Mouse (Mus musculus): Measurements from ENCODE around the gene Ppp1r8.
"Not testable (repeated sequence)": the region's sequence is repeated elsewhere in the genome, so short reads cannot be mapped to it uniquely, and the experiment has no call there.

The Ppp1r8 gene

DNA sequence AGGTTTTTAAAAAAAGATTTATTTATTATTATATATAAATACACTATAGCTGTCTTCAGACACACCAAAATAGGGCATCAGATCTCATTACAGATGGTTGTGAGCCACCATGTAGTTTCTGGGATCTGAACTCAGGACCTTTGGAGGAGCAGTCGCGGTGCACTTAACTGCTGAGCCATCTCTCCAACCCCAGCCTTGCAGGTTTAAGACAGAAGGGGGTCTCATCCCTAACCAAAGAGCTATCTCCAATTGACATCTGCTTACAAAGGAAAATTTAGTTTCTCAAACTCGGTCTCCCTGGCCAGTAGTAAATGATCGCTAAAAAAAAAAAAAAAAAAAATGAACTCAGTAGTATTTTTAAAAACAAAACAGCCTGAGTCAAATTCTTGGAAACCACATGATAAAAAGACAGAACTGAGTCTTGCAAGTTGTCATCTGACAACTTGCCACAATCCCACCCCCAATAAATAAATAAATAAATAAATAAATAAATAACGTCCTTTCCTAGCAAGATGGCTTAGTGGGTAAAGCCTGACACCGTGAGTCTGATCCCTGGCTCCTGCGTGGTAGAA lies 36.3 kb downstream of the Ppp1r8 start:
- in situ Hi-C loops (cut with MboI, MseI) = no loop called here

DNA sequence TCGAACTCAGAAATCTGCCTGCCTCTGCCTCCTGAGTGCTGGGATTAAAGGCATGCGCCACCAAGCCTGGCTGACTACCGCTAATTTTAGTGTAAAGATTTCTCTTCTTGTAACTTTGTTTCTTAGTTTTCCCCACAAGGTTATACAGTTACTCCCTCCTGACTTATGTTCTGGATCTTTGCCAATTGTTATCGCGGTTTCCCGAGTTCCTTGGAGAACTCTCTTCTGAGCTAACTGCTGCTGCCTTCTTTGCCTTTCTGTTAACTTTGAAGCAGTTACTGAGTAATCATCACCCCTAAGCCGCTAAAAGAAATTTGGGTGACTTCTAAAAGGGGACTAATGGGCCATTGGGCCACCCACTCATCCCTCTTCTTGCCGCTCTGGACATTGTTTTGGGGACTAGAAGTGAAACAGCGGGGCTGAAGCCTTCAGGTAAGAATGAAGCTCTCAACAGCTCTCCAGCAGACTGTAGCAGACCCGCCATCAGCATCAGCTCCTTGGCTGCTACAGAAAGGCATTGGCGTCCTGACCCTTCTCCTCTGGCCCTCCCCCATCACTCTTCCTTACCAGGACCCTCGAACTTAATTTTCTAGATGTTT lies 37.3 kb downstream of the Ppp1r8 start:
- in situ Hi-C loops (cut with MboI, MseI) = no loop called here

GRCm38 (mm10) chr4:132805146-132805545 lies 37.8 kb downstream of the Ppp1r8 start:
- in situ Hi-C loops (cut with MboI, MseI) = no loop called here

DNA sequence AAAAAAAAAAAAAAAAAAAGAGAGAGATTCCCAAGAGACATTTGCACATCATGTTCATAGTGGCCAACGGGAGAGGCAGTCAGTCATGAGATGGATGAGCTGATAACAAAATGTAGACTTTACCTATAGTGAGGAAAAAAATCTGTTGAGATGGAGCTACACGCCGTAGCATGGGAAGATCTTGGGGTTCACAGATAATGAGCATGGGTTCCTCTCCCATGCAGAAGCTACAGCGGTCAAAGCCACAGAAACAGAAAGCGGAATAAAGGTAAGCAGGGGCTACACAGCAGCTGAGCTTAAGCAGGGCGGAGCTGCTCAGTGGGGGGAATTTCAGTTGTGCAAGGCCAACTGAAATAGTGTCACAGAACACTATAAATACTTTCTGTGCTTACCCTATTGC lies 38.6 kb downstream of the Ppp1r8 start:
- in situ Hi-C loops (cut with MboI, MseI) = no loop called here

DNA sequence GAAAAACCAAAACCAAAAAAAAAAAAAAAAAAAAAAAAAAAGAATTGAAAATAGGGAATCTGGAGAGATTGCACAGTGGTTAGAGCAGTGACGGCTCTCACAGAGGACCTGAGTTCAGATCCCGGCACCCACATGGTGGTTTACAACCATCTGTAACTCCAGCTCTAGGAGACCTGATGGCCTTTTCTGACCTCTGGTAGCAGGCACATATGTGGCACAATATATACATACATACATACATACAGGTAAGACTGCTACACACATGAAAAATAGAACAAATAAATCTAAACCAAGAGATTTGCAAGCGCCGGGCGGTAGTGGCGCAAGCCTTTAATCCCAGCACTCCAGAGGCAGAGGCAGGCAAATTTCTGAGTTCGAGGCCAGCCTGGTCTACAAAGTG lies 39.1 kb downstream of the Ppp1r8 start:
- in situ Hi-C loops (cut with MboI, MseI) = no loop called here

DNA sequence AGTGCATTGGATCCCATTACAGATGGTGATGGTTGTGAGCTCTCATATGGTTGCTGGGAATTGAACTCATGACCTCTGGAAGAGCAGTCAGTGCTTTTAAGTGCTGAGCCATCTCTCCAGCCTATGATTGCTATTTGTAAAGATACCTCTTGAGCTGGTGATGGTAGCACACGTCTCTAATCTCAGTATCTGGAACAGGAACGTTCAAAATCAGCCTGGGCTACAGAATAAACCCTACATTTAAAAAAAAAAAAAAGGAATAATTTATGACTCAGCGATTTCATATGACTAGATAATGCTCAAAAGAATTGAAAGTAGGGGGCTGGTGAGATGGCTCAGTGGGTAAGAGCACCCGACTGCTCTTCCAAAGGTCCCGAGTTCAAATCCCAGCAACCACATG lies 39.8 kb downstream of the Ppp1r8 start:
- in situ Hi-C loops (cut with MboI, MseI) = no loop called here

GRCm38 (mm10) chr4:132802171-132802637 lies 40.8 kb downstream of the Ppp1r8 start:
- in situ Hi-C loops (cut with MboI, MseI) = no loop called here

- in situ Hi-C loops (cut with MboI, MseI) = no loop called here
These were observed 41.5 kb downstream of the Ppp1r8 start for GRCm38 (mm10) chr4:132801176-132802077.

GRCm38 (mm10) chr4:132799845-132800244 lies 43.1 kb downstream of the Ppp1r8 start:
- in situ Hi-C loops (cut with MboI, MseI) = no loop called here

DNA sequence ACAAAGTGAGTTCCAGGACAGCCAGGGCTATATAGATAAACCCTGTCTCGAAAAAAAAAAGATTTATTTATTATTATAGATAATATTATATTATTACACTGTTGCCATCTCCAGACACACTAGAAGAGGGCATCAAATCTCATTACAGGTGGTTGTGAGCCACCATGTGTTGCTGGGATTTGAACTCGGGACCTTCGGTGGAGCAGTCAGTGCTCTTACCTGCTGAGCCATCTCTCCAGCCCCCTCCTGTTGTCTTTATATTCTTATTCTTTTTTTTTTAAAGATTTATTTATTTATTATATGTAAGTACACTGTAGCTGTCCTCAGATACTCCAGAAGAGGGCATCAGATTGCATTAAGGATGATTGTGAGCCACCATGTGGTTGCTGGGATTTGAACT lies 44.3 kb downstream of the Ppp1r8 start:
- in situ Hi-C loops (cut with MboI, MseI) = not testable (repeated sequence)

GRCm38 (mm10) chr4:132798028-132798427 lies 44.9 kb downstream of the Ppp1r8 start:
- in situ Hi-C loops (cut with MboI, MseI) = no loop called here

DNA sequence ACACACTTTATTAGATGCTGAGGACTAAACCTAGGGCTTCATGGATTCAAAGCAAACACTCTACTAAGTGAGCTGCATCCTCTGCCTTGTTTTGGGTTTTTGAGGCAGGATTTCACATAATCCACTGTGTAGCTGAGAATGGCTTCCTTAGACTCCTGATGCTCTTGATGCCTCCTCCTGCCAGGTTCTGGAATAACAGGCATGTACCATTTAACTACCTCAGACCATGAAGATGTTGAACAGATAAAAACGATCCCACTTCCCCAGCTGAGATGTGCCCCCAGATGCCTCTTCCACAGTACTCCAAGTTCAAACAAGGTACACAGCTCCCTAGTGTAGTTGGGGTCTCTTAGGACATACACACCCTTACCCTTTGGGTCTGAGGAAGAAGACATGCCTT lies 45.5 kb downstream of the Ppp1r8 start:
- in situ Hi-C loops (cut with MboI, MseI) = no loop called here

DNA sequence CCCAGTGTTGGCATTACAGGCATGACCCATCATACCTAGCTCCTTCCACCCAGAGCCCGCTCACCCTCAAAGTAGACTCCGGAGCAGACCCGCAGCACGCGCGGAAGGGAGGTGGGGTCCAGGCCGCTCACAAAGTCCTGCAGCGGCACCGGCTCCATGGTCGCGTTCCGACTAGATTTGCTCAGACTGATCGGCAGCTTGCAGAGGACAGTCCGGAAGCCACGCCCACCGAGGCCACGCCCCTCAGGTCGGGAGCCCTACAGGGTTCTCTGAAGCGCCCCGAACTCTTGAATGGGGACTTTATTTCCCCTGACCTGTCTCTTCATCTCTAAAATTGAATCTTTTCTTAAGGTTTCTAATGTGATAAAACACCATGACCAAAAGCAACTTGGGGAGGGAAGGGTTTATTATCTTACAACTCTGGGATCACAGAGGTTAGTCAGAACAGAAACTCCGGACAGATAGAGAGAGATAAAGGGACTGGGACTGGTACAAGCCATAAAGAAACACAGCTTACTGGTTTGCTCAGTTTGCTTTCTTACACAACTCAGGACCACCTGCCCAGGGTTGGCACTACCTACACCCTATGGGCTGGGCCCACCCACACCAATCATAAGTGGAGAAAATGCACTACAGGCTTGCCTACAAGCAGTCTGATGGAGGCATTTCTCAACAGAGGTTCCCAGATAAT lies 46.6 kb downstream of the Ppp1r8 start, which contains the start of gene Themis2:
Gene Themis2, minus strand, starts transcription at position 192 of the 691 bp plus-strand sequence.
- in situ Hi-C loops (cut with MboI, MseI) = no loop called here

DNA sequence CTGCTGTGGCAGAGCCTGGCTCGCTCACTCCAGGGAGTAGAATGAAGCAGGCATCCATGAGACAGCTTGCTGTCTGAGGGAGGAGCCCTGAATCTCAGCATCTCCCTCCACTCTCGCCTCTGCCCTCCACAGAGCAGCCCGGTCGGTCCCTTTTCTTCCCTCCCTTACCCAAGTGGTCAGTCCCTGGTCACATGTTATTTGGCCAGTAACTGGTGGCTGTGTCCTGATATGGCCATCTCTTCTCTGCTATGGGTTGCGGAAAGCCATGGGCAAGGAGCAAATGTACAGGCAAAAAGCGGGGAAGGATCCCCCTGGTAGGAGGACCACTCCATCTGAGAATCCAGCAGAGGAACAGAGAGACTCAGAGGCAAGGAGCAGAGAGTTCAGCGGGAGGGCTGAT lies 47.8 kb downstream of the Ppp1r8 start:
- in situ Hi-C loops (cut with MboI, MseI) = no loop called here

- in situ Hi-C loops (cut with MboI, MseI) = no loop called here
These were observed 48.2 kb downstream of the Ppp1r8 start for GRCm38 (mm10) chr4:132794760-132795159.

GRCm38 (mm10) chr4:132794028-132794427 lies 48.9 kb downstream of the Ppp1r8 start:
- in situ Hi-C loops (cut with MboI, MseI) = no loop called here

DNA sequence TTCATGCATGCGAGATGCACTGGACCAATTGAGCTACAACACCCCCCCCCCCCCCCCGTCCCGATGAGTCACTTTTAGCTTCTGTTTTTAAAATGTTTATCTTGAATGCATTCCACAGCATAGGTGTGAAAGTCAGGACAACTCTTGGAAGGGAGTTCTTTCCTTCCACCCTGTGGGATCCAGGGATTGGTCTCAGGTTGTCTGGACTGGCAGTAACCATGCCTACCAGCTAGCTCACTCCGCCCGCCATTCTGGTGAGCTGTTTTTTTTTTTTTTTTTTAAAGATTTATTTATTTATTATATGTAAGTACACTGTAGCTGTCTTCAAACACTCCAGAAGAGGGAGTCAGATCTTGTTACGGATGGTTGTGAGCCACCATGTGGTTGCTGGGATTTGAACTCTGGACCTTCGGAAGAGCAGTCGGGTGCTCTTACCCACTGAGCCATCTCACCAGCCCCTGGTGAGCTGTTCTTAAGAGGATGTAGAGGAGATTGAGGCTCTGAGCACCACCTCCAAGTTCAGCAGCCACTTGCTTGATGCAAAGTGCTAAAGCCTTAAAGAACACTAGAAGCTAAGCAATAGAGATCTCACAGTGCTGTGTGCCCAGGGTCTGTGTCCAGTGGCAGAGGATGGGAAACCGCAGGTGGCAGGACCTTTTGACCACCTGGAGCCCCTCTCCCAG lies 49.5 kb downstream of the Ppp1r8 start:
- in situ Hi-C loops (cut with MboI, MseI) = not testable (repeated sequence)

GRCm38 (mm10) chr4:132789731-132790130 lies 53.2 kb downstream of the Ppp1r8 start:
- in situ Hi-C loops (cut with MboI, MseI) = no loop called here

DNA sequence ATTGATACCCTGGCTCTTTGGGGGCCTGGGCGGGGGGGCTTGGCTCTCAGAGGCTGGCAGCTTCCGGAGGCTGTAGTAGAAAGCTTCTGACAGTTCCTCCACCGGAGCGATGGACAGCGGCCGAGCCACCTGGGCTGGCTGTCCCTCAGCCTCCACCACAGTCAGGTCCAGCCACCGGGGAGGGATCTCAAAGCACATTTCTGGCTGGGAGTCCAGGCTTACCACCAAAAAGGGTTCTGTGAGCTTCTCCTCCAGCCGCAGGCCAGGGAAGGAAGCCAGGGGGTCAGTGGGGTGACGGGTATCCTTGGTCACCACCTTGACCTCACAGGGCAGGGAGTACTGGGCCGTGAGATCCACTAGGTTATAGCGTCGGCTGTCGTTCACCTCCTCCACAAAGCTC lies 57.7 kb downstream of the Ppp1r8 start:
- in situ Hi-C loops (cut with MboI, MseI) = no loop called here

GRCm38 (mm10) chr4:132783732-132784131 lies 59.2 kb downstream of the Ppp1r8 start:
- in situ Hi-C loops (cut with MboI, MseI) = no loop called here

- in situ Hi-C loops (cut with MboI, MseI) = no loop called here
These were observed 62.7 kb downstream of the Ppp1r8 start for GRCm38 (mm10) chr4:132780288-132780687.

Data from T-helper 2 cell (primary cell).